Mouse (Mus musculus) stomach, embryonic 14.5 days (tissue): ENCODE measurements around the gene Lmntd2. TPM values are rescaled to one million over a fixed set of nuclear protein-coding genes. Genes with fewer than 3 reads are reported as not detected.

Experiments
- ATAC-seq: fragments of 200-750 bp; cut with Nextera tagmentation; 2 replicates; pipeline ENCODE4 v1.8.0; 2017; ENCODE audit warnings: low read depth, moderate TSS enrichment; ENCODE audit not compliant: insufficient number of reproducible peaks, insufficient read depth, low FRiP score
- H3K27ac ChIP-seq: fragments of 300-500 bp; sonication (generic); 2 replicates; pipeline ENCODE4 v1.5.1; 2014; ENCODE audit warnings: mild to moderate bottlenecking, low read length, moderate library complexity, mixed read lengths
- H3K27me3 ChIP-seq: fragments of 300-500 bp; sonication (generic); 2 replicates; pipeline ENCODE4 v1.6.1; 2014; ENCODE audit warnings: low read length, control low read depth, mixed read lengths; ENCODE audit not compliant: control insufficient read depth, insufficient read depth
- H3K36me3 ChIP-seq: fragments of 300-500 bp; sonication (generic); 2 replicates; pipeline ENCODE4 v1.6.1; 2014; ENCODE audit warnings: mild to moderate bottlenecking, control low read depth, low read length, moderate library complexity, mixed read lengths; ENCODE audit not compliant: control insufficient read depth, insufficient read depth
- H3K4me1 ChIP-seq: fragments of 300-500 bp; sonication (generic); 2 replicates; pipeline ENCODE4 v1.6.1; 2014; ENCODE audit warnings: low read length, control low read depth, mixed read lengths; ENCODE audit not compliant: control insufficient read depth, insufficient read depth
- H3K4me2 ChIP-seq: fragments of 300-500 bp; sonication (generic); replicated peaks from 2 replicates; pipeline ENCODE4 v1.6.1; 2014; ENCODE audit warnings: low read depth, low read length, control low read depth
- H3K4me3 ChIP-seq: fragments of 300-500 bp; sonication (generic); 2 replicates; pipeline ENCODE4 v1.5.1; 2014; ENCODE audit warnings: low read depth, low read length, control low read depth
- H3K9ac ChIP-seq: fragments of 300-500 bp; sonication (generic); replicated peaks from 2 replicates; pipeline ENCODE4 v1.6.1; 2014; ENCODE audit warnings: low read depth, mild to moderate bottlenecking, control low read depth, low read length, moderate library complexity, mixed read lengths
- H3K9me3 ChIP-seq: fragments of 300-500 bp; sonication (generic); 2 replicates; pipeline ENCODE4 v1.6.1; 2016; ENCODE audit warnings: low read depth, low read length, control low read depth; ENCODE audit not compliant: control insufficient read depth
- WGBS: fragments of 180-500 bp; shearing (Covaris S2); extraction: QIAGEN DNeasy Blood & Tissue Kit; methylation state at CpG from one replicate; pipeline ENCODE4 v1.1.7; 2014; 5-methylcytosine and 5-hydroxymethylcytosine counted together
- polyA plus RNA-seq: library from polyadenylated mRNA; unstranded; fragments of >200 nt; fragmentation: Nextera tagmentation; extraction: Ambion mirVana; gene quantifications from 2 replicates; pipeline ENCODE4 v1.2.1, GENCODE M21; 2014

Gene Lmntd2
- polyA plus RNA-seq, 1 experiment from 2014 or later = 1.7 TPM

DNA sequence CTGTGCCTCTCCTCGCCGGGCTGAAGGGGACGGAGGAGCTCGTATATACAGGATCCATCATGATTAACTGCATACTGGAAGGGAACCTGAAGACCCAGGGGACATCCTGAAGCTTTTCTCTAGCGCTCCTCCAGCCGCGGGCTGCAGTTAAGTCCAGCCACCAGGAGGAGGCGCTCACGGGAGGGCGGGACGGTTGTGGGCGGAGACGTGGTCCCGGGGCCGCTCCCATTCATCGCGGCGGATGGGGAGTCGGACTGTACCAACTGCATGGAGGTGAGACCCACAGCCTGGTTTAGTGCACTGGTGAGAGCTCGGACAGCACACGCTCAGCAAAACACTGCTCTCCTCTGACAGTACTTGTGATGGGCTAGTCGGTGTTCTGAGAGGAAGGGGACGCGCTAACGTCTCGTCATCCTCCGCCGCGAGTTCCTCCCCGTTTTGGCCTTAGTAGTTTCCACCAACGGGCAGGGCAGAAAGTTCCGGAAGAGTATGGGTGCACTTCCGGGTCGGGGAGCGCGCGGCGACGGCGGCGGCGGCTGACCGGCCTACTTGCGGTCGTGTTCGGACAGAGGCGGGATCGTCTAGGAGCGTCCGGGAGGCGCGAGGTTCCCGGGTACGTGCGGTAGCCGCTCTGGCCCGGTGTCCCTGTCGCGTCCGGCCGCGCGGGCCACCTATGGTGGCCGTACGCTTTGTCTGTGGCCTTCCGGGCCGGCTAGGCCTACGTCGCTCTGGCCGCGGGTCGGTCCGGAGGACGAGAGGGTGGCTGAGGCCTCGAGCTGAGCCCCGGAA, 14.6 kb upstream of the Lmntd2 start, which contains the start of gene Phrf1:
Gene Phrf1 (plus strand): TSS at position 506 of the 789 bp plus-strand sequence.
- ATAC-seq = peak; percentile 92
- H3K27me3 ChIP-seq = no peaks in the 10 kb centered on the region
- peak within 1 kb of the TSS; percentile 78 for H3K4me3 ChIP-seq
- H3K4me1 ChIP-seq = peaks cover 9% of the 10 kb centered on the region
- H3K9me3 ChIP-seq = no peaks in the 10 kb centered on the region
- H3K9ac ChIP-seq = peak within 1 kb of the TSS; percentile 83
- H3K4me2 ChIP-seq = peak within 1 kb of the TSS; percentile 99
- H3K36me3 ChIP-seq = peaks cover 20% of the 10 kb centered on the region
- under 1% methylated on average over 76 of the region's 76 CpGs for WGBS
- H3K27ac ChIP-seq = peak within 1 kb of the TSS; percentile 92

DNA sequence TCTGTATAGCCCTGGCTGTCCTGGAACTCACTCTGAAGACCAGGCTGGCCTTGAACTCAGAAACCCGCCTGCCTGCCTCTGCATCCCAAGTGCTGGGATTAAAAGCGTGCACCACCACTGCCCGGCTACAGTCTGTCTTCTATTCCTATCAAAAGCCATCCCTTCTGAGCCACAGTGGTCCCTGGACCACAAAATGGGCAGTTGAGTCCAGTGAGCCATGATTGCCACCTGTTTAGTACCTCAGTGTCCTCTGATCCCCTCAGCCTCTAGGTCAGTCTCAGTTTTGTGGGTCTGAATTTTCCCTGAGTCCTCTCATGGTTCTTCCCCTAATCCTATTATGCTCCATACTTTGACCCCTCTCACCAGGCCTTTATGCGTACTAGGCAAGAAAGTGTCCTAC, 13.9 kb upstream of the Lmntd2 start:
- no peak overlapping the region for H3K4me2 ChIP-seq
- H3K4me3 ChIP-seq = no peak overlapping the region
- H3K27ac ChIP-seq = no peak overlapping the region; the same call in 1 of the 2 replicates
- peaks cover 13% of the 10 kb centered on the region for H3K36me3 ChIP-seq
- 73% methylated on average over 4 of the region's 4 CpGs for WGBS
- no peaks in the 10 kb centered on the region for H3K27me3 ChIP-seq
- H3K4me1 ChIP-seq = peaks cover 10% of the 10 kb centered on the region
- no peak overlapping the region for H3K9ac ChIP-seq
- ATAC-seq = no peak
- H3K9me3 ChIP-seq = no peaks in the 10 kb centered on the region

DNA sequence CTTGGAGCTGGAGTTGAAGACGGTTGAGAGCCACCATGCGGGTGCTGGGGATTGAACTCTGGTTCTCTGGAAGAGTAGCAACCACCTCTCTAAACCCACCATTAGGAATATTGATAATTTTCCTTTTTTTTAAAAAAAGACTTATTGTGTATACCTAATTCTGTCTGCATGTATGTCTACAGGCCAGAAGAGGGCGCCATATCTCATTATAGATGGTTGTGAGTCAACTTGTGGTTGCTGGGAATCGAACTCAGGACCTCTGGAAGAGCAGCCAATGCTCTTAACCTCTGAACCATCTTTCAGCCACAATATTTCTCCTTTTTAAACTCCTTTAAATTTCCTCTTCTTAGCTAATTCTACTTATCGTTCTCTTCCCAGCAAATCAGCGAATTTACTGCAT, 12.7 kb upstream of the Lmntd2 start:
- H3K4me1 ChIP-seq = peaks cover 18% of the 10 kb centered on the region
- no peaks in the 10 kb centered on the region for H3K9me3 ChIP-seq
- 82% methylated on average over 6 of the region's 6 CpGs for WGBS
- no peak overlapping the region for H3K4me3 ChIP-seq
- ATAC-seq = no peak
- no peak overlapping the region for H3K4me2 ChIP-seq
- H3K27ac ChIP-seq = no peak overlapping the region
- H3K27me3 ChIP-seq = no peaks in the 10 kb centered on the region
- no peak overlapping the region for H3K9ac ChIP-seq
- peaks cover under 1% of the 10 kb centered on the region; the same call in 1 of the 2 replicates for H3K36me3 ChIP-seq

DNA sequence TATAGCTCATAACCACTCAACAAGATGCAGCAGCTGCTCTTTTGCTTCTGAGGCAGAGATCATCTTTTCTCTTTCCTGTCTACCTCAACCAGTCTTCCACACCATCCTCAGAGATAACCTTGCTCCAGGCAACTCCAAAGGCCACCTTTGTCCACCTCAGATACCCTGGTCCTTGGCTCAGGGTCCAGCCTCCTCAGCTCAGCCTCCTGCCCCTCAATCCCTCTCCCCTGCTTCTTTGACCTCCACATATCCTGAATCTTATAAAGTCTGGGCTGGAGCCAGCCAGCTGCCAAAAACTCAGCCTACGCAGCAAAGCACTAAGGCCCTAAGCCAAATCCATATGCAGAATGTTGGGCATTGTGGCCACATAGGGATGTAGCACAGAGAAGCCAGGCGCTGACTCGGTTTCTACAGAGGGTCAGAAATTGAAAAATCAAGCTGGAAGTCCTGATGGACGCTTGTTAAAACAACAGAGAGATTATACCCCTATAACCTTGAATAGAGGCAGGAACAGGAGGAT, 8.9 kb upstream of the Lmntd2 start:
- Histone ChIP-seq H3K9me3 (no peaks in the 10 kb centered on the region), H3K36me3 (peaks cover 8% of the 10 kb centered on the region), H3K4me1 (peaks cover 31% of the 10 kb centered on the region), H3K27ac (peak overlapping the region; percentile 85), H3K4me3 (no peak overlapping the region), H3K4me2 (peak overlapping the region; percentile 27; the same call in 1 of the 2 replicates), H3K9ac (no peak overlapping the region), H3K27me3 (no peaks in the 10 kb centered on the region)
- ATAC-seq = no peak
- WGBS = 80% methylated on average over 4 of the region's 4 CpGs

DNA sequence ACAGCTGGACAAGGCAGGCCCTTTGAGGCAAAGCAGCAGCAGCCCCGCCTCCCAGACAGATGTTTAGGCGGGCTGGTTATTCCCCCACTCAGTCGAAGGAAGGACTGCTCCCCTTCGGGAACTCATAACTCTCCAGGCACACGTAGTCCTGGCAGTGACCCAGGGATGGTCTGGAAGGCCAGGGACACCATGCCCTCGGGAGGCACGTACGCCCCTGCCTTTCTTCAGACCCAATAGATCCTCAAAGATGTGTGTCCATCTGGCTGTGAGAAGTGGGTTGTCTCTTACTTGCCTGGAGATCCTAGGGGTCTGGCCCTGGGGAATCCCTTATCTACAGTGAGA, 8.2 kb upstream of the Lmntd2 start:
- Histone ChIP-seq H3K9me3 (no peaks in the 10 kb centered on the region), H3K4me3 (peak overlapping the region; percentile 63; the same call in 1 of the 2 replicates), H3K9ac (no peak overlapping the region; the same call in 1 of the 2 replicates), H3K4me1 (peaks cover 38% of the 10 kb centered on the region), H3K27ac (peak overlapping the region; percentile 85), H3K36me3 (peaks cover 8% of the 10 kb centered on the region), H3K27me3 (no peaks in the 10 kb centered on the region), H3K4me2 (peak overlapping the region; percentile 27)
- WGBS = 6% methylated on average over 8 of the region's 8 CpGs
- no peak for ATAC-seq

DNA sequence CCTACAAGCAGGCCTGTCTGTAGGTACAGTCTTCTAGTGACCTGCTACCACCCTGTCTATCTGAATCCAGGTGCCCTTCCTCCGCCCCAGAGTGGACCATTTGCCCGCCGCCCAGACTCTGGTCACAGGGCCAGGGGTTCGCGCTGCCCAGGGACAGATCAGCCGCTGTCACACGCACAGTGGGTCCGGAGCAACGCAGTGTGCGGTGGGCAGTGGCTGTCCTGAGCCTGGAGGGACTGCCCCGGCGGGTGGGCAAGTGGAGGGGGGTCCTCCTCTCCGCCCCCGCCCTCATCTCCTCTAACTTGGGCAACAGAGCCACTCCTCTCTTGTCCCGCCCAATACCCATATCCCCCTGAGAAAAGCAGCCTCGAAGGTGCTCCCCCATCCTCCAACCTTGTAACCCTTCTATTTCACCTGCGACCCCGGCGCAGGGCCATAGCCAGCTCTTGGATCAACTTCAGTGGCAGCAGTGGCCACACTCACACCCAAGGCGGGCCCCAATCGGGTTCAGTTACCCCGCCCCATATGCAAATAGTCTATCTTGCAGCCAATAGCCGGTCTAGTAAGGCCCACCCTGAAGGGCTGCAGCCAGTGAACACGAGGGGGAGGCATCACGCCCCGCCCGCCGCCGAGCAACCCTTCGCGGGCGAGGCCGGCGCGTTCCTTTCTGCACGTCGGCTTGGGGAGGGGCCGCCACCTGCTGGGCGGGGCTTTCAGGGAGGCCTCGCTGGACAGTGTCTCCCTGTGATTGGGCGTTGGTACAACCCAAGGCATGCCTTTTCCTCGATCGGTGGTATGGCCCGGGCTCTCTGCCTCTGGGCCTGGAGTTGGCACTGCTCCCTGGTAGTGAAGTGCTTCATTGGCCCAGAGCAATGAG, 7.6 kb upstream of the Lmntd2 start:
- peaks cover 42% of the 10 kb centered on the region for H3K4me1 ChIP-seq

DNA sequence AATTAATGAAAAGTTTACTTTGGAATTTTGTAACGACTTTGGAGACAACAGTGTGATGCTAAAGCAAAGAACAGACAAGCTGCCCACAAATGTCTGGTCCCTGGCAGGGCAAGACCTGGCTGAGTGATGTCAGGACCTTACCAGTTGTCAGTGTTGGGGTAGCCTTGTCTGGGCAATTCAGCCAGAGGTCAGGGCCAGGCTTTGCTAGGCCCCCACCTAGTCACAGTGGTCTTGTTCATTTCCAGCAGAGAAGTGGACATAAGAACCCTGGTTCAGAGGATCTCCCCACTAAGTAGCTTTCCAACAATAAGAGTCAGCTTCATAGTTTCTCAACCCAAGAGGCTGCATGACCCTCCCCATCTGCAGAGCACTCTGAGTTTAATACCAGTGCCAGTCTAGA, 6.5 kb upstream of the Lmntd2 start:
- ATAC-seq = no peak
- 0 out of 2 replicates have a peak overlapping the region, but pooled peaks have one; percentile 78 for H3K9ac ChIP-seq
- H3K9me3 ChIP-seq = no peaks in the 10 kb centered on the region
- 69% methylated on average over 1 of the region's 1 CpGs for WGBS
- H3K4me1 ChIP-seq = peaks cover 46% of the 10 kb centered on the region
- peak overlapping the region; percentile 63; the same call in 1 of the 2 replicates for H3K4me3 ChIP-seq
- H3K27me3 ChIP-seq = no peaks in the 10 kb centered on the region
- peaks cover 8% of the 10 kb centered on the region for H3K36me3 ChIP-seq
- peak overlapping the region; percentile 85; the same call in 1 of the 2 replicates for H3K27ac ChIP-seq
- H3K4me2 ChIP-seq = peak overlapping the region; percentile 93

More for the DNA sequence above, 7.6 kb upstream of the Lmntd2 start:
- peak overlapping the region; percentile 63 for H3K4me3 ChIP-seq
- H3K9ac ChIP-seq = peak overlapping the region; percentile 78
- H3K27me3 ChIP-seq = no peaks in the 10 kb centered on the region
- H3K9me3 ChIP-seq = no peaks in the 10 kb centered on the region
- peak overlapping the region; percentile 85 for H3K27ac ChIP-seq
- peak overlapping the region; percentile 93 for H3K4me2 ChIP-seq
- WGBS = 3% methylated on average over 44 of the region's 44 CpGs
- ATAC-seq = peak; percentile 97
- peaks cover 8% of the 10 kb centered on the region for H3K36me3 ChIP-seq

DNA sequence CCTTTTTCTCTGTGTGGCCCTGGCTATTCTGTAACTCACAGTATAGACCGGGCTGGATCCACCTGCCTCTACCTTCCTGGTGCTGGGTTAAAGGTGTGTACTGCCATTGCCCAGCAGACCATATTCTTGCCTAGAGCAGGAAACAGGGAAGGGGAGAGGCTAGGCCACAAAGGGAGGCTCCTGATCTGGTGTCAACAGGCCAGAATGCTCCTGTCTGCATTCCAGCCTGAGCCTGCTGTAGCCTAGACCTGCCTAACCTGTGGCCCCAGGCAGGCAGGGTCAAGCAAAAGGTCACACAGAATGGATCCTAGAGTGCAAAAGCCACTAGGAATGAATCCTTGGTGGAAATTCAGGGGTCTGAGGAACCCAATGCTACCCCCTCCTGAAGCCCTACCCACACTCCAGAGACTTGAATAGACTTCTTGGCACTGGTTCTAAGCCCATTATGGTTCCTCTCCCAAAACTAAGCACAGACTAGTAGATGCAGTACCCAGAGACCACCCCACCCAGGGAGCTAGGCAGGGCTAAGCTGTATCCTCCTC, 5.7 kb upstream of the Lmntd2 start:
- Histone ChIP-seq H3K4me2 (no peak overlapping the region), H3K27ac (no peak overlapping the region), H3K9ac (no peak overlapping the region), H3K4me3 (no peak overlapping the region), H3K36me3 (peaks cover 8% of the 10 kb centered on the region), H3K4me1 (peaks cover 46% of the 10 kb centered on the region), H3K9me3 (no peaks in the 10 kb centered on the region), H3K27me3 (no peaks in the 10 kb centered on the region)
- ATAC-seq = no peak
- 85% methylated on average over 1 of the region's 1 CpGs for WGBS
